Mouse (Mus musculus) ES-E14 (cell line): ENCODE measurements around the gene Rab28. TPM values are rescaled to one million over a fixed set of nuclear protein-coding genes. Genes with fewer than 3 reads are reported as not detected.
A peak's percentile ranks its signal among the peaks of the same experiment; 100 is the strongest.

ENCODE experiments used
- DNase-seq: peaks from one replicate; pipeline ENCODE4 v3.0.0-alpha.2; 2013; ENCODE audit warnings: low read depth, low spot score
- H3K27ac ChIP-seq: 2 replicates; pipeline ENCODE4 v1.5.1; 2012; ENCODE audit warnings: low read depth, mild to moderate bottlenecking, low read length, moderate library complexity, mixed read lengths; ENCODE audit not compliant: poor library complexity, insufficient read depth, severe bottlenecking
- H3K36me3 ChIP-seq: 2 replicates; pipeline ENCODE4 v1.6.1; 2012; ENCODE audit warnings: mild to moderate bottlenecking, low read length, moderate library complexity, mixed read lengths; ENCODE audit not compliant: control insufficient read depth, poor library complexity, insufficient read depth, severe bottlenecking
- H3K4me1 ChIP-seq, 2 experiments: fragments of 150-350 bp in 1 of 2; sonication (generic) in 1 of 2; 2 replicates each; pipeline ENCODE4 v1.6.1; 2012; ENCODE audit warnings: low read length in 2 of 2, mild to moderate bottlenecking in 1 of 2, mixed read lengths in 1 of 2; ENCODE audit not compliant: control insufficient read depth in 2 of 2, insufficient read depth in 2 of 2, poor library complexity in 1 of 2
- H3K4me3 ChIP-seq, 2 experiments: fragments of 150-350 bp in 1 of 2; sonication (generic) in 1 of 2; 2 replicates each; pipeline ENCODE4 v1.5.1; 2012; ENCODE audit warnings: low read length in 2 of 2, low read depth in 1 of 2, mild to moderate bottlenecking in 1 of 2, mixed read lengths in 1 of 2; ENCODE audit not compliant: insufficient read depth in 1 of 2, poor library complexity in 1 of 2, severe bottlenecking in 1 of 2
- H3K9ac ChIP-seq: 2 replicates; pipeline ENCODE4 v1.6.1; 2012; ENCODE audit warnings: low read depth, mild to moderate bottlenecking, low read length, mixed read lengths; ENCODE audit not compliant: poor library complexity, insufficient read depth, severe bottlenecking
- H3K9me3 ChIP-seq: fragments of 150-350 bp; sonication (generic); 2 replicates; pipeline ENCODE4 v1.6.1; 2012; ENCODE audit warnings: low read depth, mild to moderate bottlenecking, low read length; ENCODE audit not compliant: control insufficient read depth, insufficient read depth
- CHD2 ChIP-seq: IDR thresholded peaks from 2 replicates; pipeline ENCODE4 v1.6.1; 2014; ENCODE audit warnings: mild to moderate bottlenecking, low read depth, low read length, inconsistent platforms
- HCFC1 ChIP-seq: IDR thresholded peaks from 2 replicates; pipeline ENCODE4 v1.6.1; 2012; ENCODE audit warnings: low read length, inconsistent platforms, borderline replicate concordance; ENCODE audit not compliant: insufficient read depth
- MAFK ChIP-seq: IDR thresholded peaks from 2 replicates; pipeline ENCODE4 v1.6.1; 2014; ENCODE audit warnings: mild to moderate bottlenecking, low read depth, low read length, inconsistent platforms; ENCODE audit not compliant: insufficient read depth
- ZC3H11A ChIP-seq: IDR thresholded peaks from 2 replicates; pipeline ENCODE4 v1.6.1; 2012; ENCODE audit warnings: low read depth, mild to moderate bottlenecking, inconsistent platforms, low read length, borderline replicate concordance
- ZNF384 ChIP-seq: IDR thresholded peaks from 2 replicates; pipeline ENCODE4 v1.6.1; 2012; ENCODE audit warnings: low read depth, low read length, inconsistent platforms
- in situ Hi-C, 2 experiments: fragments of 600-800 bp; cut with MboI; formaldehyde crosslinking; loops; one replicate each; pipeline ENCODE4 v1.15.1; 2025; ENCODE audit warnings: low sequenced_read_pairs in 2 of 2, inconsistent platforms in 1 of 2; ENCODE audit not compliant: unreplicated experiment in 2 of 2
- total RNA-seq: library from RNA; depleted of rRNA; stranded (reverse); fragments of 300-350 nt; gene quantifications from 2 replicates; pipeline ENCODE4 v1.2.3, GENCODE M21; 2012; rRNA removed

The Rab28 gene
- 10.1 and 11.9 TPM in 2 replicates for total RNA-seq

DNA sequence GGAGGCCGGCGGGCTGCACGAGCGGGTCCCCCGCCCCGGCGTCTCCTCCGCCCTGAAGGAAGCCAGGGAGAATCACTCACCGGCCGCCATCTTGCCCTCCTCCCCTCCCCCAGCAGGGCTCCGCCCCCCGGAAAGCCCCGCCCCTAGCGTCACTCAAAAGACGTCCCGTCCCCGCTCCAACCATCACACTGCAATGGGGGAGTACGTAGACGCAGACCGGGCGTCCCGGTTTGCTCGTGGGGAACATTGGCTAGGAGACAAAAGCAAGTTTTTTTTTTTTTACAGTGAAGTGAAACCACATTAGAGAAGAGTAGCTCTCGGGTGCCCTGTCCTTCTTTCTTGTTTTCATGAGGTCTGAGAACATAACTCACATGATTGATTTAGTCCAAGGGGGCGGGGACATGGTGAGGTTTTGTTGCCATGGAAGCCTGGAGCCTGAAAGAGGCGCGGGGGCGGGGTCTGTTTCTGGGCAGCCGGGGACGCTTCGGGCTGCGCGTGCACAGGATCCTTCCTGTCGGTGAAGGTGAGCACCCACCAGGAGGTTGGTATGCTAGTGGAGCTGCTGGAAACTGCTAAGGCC is at the start of gene Rab28:
Gene Rab28, minus strand, starts transcription at position 107 of the 580 bp plus-strand sequence.
- no peaks in the 10 kb centered on the region for H3K36me3 ChIP-seq
- no peak within 1 kb of the TSS for H3K27ac ChIP-seq
- H3K9me3 ChIP-seq, result no peaks in the 10 kb centered on the region
- DNase-seq, result peak; percentile 96
- H3K4me1 ChIP-seq, result peaks cover 0 to 3% of the 10 kb centered on the region in 2 experiments; a peak in 2 of 4 replicates
- H3K9ac ChIP-seq, result peak within 1 kb of the TSS; percentile 70
- peak within 1 kb of the TSS; percentile 68 to 74 for H3K4me3 ChIP-seq
- in situ Hi-C loops, result loop anchor here in 1 of 2 experiments (25.0 kb wide), 1 partner anchor 104 kb away; no protein-coding TSS in a partner anchor
- TF ChIP-seq ZC3H11A (no peak), HCFC1 (0 out of 2 replicates have a peak, but pooled peaks have one; percentile 26)

DNA sequence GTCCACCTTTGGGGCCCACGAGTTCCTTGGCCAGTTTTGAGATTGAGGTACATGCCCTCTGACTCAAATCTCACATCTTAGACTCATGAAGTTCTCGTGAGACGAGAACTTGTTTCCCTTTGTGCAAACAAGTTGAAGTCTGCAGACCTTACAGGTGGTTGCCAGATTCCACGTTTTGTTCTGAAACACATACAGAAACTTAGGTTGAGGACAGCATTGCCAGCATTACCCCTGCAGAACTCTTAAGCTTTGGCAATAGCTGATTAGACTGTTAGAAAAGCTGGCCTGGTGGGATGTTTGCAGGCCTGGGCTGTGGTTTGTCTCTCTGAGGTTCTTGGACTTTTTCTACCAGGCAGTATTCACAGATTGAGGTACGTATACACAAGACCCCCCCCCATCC is 49.4 kb upstream of the Rab28 start:
- no peak overlapping the region for H3K27ac ChIP-seq
- H3K36me3 ChIP-seq, result no peaks in the 10 kb centered on the region
- no peak for TF ChIP-seq ZC3H11A
- TF ChIP-seq HCFC1, result no peak
- no peak for TF ChIP-seq ZNF384
- no peak for TF ChIP-seq CHD2
- no peak for TF ChIP-seq MAFK
- H3K4me3 ChIP-seq, result no peak overlapping the region
- H3K9me3 ChIP-seq, result no peaks in the 10 kb centered on the region
- in situ Hi-C loops, result no loop called here
- H3K4me1 ChIP-seq, result peaks cover 0 to 5% of the 10 kb centered on the region in 2 experiments; a peak in 1 of 4 replicates
- H3K9ac ChIP-seq, result no peak overlapping the region
- no peak for DNase-seq

DNA sequence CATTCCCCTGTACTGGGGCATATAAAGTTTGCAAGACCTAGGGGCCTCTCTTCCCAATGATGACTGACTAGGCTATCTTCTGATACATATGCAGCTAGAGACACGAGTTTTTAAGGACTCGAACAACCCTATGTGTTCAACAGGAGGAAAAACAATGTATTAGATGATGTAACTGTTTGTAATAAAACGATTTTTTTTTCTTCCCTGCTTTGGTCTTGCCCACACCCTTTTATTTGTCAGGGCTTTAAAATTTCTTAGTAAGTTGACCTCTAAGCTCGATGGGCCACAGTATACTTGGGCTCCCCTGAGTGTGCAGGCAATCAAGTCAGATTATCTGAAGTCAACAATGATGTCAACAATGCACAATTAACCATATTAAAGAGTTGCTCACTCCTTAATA is 48.4 kb upstream of the Rab28 start:
- Histone ChIP-seq H3K9ac (no peak overlapping the region), H3K27ac (no peak overlapping the region), H3K36me3 (no peaks in the 10 kb centered on the region), H3K4me3 (no peak overlapping the region), H3K9me3 (no peaks in the 10 kb centered on the region), H3K4me1 (peaks cover 0 to 4% of the 10 kb centered on the region in 2 experiments; a peak in 1 of 4 replicates)
- TF ChIP-seq ZNF384, result no peak
- DNase-seq, result no peak
- in situ Hi-C loops, result no loop called here

DNA sequence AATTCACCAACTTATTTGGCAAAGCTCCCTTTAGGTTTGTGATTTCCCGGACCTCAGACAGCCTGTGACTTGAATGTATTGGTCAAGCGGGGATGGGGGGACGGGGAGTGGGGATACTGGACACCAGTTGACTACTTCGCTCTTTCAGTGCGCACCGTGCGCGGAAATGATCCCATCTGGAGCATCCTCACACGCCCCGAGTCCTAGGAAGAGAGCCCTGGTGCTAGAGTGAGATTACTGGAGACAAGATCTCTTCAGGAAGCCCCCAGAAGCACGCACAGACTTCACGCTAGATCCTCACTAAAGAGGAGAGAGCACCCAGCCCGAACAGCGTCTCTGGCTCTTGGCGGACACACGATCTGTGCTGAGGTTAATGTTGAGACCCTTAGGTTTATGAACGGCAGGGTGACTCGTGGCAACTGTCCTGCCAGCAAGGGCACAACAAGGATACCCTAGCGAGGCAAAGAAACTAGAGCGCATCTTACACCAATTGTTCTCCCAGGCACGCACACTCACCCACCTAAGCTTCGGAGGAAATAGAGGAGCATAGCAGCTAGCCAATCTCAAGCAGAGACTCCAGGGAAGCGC is 47.5 kb upstream of the Rab28 start:
- Histone ChIP-seq H3K9me3 (no peaks in the 10 kb centered on the region), H3K9ac (no peak overlapping the region), H3K27ac (no peak overlapping the region), H3K4me3 (peak overlapping the region; percentile 31 to 41; a peak in 2 of 4 replicates), H3K4me1 (peaks cover 0 to 4% of the 10 kb centered on the region in 2 experiments; a peak in 1 of 4 replicates), H3K36me3 (no peaks in the 10 kb centered on the region)
- TF ChIP-seq MAFK (no peak), CHD2 (no peak), HCFC1 (no peak), ZNF384 (no peak), ZC3H11A (no peak)
- DNase-seq, result no peak
- in situ Hi-C loops, result no loop called here
